Mouse (Mus musculus) olfactory bulb, adult 2 months (tissue): ENCODE measurements at regions not wholly inside any gene's neighbourhood (a gene's known extent, or its start where the extent isn't known, plus 50 kb on each side); places are given as distances from the start of the nearest gene placed in this dataset.

Source experiments
- CTCF ChIP-seq: fragments of 200-500 bp; IDR thresholded peaks from 2 replicates; pipeline ENCODE4 v1.5.1; 2012; ENCODE audit warnings: low read depth, mild to moderate bottlenecking, low read length, moderate library complexity; ENCODE audit not compliant: insufficient read depth
- POLR2A ChIP-seq: fragments of 200-500 bp; IDR thresholded peaks from 2 replicates; pipeline ENCODE4 v1.6.1; 2012; ENCODE audit warnings: mild to moderate bottlenecking, low read depth, low read length, moderate library complexity; ENCODE audit not compliant: insufficient read depth

DNA sequence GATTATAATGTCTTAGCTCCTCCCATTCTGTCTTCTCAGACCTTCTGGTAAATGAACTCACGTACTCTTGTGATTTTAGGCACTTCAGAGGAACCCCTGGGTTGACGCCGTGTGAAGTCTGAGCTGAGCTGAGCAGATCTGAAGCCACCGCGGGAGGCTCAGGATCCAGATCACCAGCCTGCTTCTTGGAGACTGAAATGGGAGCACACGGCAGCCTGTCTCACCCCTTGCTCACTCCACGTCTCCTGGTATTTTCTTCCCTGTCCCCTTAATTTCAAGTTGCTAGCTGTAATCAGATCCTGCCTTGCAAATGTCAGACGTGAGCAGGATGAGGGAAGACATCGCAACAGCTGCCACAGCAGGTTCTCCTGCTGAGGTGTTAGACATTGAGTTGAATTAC, 135.3 kb upstream of the Sgk1 start:
- TF ChIP-seq POLR2A (no peak), CTCF (no peak)
